20 mouse cellular contexts compared by ENCODE assay signal in the genomic region with DNA sequence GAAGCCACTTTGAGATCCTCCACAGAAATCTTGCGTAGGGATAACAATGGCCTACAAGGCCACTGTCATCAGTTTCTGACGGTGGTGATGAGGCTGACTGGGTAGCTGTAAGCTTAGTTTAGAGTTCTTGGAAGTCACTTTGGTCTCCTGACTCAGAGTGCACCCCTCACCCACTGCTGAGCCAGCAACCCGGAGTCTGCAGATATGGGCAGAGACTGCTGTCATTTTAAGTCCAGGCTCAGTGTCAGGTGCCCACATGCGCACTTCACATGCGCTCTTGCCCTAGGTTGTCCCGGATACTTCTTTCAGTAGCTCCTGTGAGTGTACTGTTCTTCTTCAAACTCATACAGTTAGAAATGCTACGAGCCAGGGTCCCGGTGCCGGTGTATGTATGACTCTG.
"Had no signal": no experiment of that assay in that cellular context is flagged by ENCODE, and none has a peak within 500 bp of the region (broad histone marks: within the 10 kb centered on the region; RNA-seq: fewer than 3 reads in every experiment).

No protein-coding gene starts in this region.

- H3K4me1 ChIP-seq: limb, embryonic 12.5 days; limb, embryonic 15.5 days; midbrain, embryonic 12.5 days; midbrain, embryonic 15.5 days; neural tube, embryonic 12.5 days; neural tube, embryonic 15.5 days; stomach, embryonic 15.5 days had no signal

- DNase-seq: layer of hippocampus, adult 9-11 months; left cerebral cortex, postnatal 4 days; liver, embryonic 13.5 days; lung, adult 2 months; right cerebral cortex, postnatal 14 days; right cerebral cortex, postnatal 4 days; spleen, adult 18-20 months; thymus, postnatal 25 days had no signal

- H3K4me3 ChIP-seq: layer of hippocampus, adult 2 months; limb, embryonic 12.5 days; limb, embryonic 15.5 days; liver, embryonic 13.5 days; midbrain, embryonic 12.5 days; midbrain, embryonic 15.5 days; neural tube, embryonic 12.5 days; neural tube, embryonic 15.5 days; stomach, embryonic 15.5 days had no signal

- H3K27me3 ChIP-seq: limb, embryonic 12.5 days; limb, embryonic 15.5 days; liver, embryonic 13.5 days; midbrain, embryonic 12.5 days; midbrain, embryonic 15.5 days; neural tube, embryonic 12.5 days; neural tube, embryonic 15.5 days; stomach, embryonic 15.5 days had no signal

- H3K27ac ChIP-seq: kidney, postnatal 0 days; limb, embryonic 12.5 days; limb, embryonic 15.5 days; liver, embryonic 13.5 days; macrophage; midbrain, embryonic 12.5 days; midbrain, embryonic 15.5 days; neural tube, embryonic 12.5 days; neural tube, embryonic 15.5 days; stomach, embryonic 15.5 days had no signal

- H3K9ac ChIP-seq: limb, embryonic 12.5 days; limb, embryonic 15.5 days; liver, embryonic 13.5 days; midbrain, embryonic 12.5 days; midbrain, embryonic 15.5 days; neural tube, embryonic 12.5 days; neural tube, embryonic 15.5 days; stomach, embryonic 15.5 days had no signal

- H3K4me2 ChIP-seq: limb, embryonic 12.5 days; limb, embryonic 15.5 days; liver, embryonic 13.5 days; midbrain, embryonic 12.5 days; midbrain, embryonic 15.5 days; neural tube, embryonic 12.5 days; neural tube, embryonic 15.5 days; stomach, embryonic 15.5 days had no signal

- H3K9me3 ChIP-seq: limb, embryonic 12.5 days; limb, embryonic 15.5 days; liver, embryonic 13.5 days; midbrain, embryonic 12.5 days; midbrain, embryonic 15.5 days; neural tube, embryonic 12.5 days; neural tube, embryonic 15.5 days; stomach, embryonic 15.5 days had no signal

- ATAC-seq: inflammation-experienced regulatory T-cells, adult 6 months; intestine, embryonic 16.5 days; midbrain, embryonic 15.5 days had no signal
